13 mouse cellular contexts compared by ENCODE assay signal in genomic region chr4:154754445-154754844, GRCm38 (mm10).
DNase-seq lines count a peak whose midpoint lies in the region; ATAC-seq and TF ChIP-seq lines count a peak whose summit lies in the region.
"Had no signal": no experiment of that assay in that cellular context is flagged by ENCODE, and none has a peak within 500 bp of the region (broad histone marks: within the 10 kb centered on the region; RNA-seq: fewer than 3 reads in every experiment).

No protein-coding gene starts in this region.

- TF ChIP-seq CTCF in hindbrain, postnatal 0 days (IDR thresholded peaks at IDR 0.05; ENCODE audit: low read depth) = peak; percentile 65
- TF ChIP-seq CTCF in lung, postnatal 0 days (IDR thresholded peaks at IDR 0.05) = peak; percentile 40

- H3K9ac ChIP-seq in hindbrain, postnatal 0 days (replicated peaks; ENCODE audit: low read length) = no peak overlapping the region
- H3K9ac ChIP-seq in hindbrain, embryonic 11.5 days (ENCODE audit: low read depth, low read length) = no peak overlapping the region
- no peak overlapping the region for H3K9ac ChIP-seq in lung, postnatal 0 days (replicated peaks; ENCODE audit: low read depth)
- H3K9ac ChIP-seq: heart, embryonic 15.5 days; liver, embryonic 15.5 days had no signal

- no peaks in the 10 kb centered on the region for H3K9me3 ChIP-seq in hindbrain, postnatal 0 days (ENCODE audit: low read length)
- H3K9me3 ChIP-seq in hindbrain, embryonic 11.5 days (ENCODE audit: control insufficient read depth, low read length) = no peaks in the 10 kb centered on the region
- no peaks in the 10 kb centered on the region for H3K9me3 ChIP-seq in lung, postnatal 0 days (ENCODE audit: low read length)
- H3K9me3 ChIP-seq in limb, embryonic 10.5 days (replicated peaks) = no peaks in the 10 kb centered on the region
- H3K9me3 ChIP-seq: heart, embryonic 15.5 days; liver, embryonic 15.5 days; megakaryocyte, embryonic 14.5 days had no signal

- H3K4me2 ChIP-seq in hindbrain, postnatal 0 days (ENCODE audit: low read depth, low read length) = no peak overlapping the region
- H3K4me2 ChIP-seq in hindbrain, embryonic 11.5 days (replicated peaks; ENCODE audit: low read depth, low read length) = no peak overlapping the region
- H3K4me2 ChIP-seq in lung, postnatal 0 days (replicated peaks; ENCODE audit: low read depth, low read length) = no peak overlapping the region
- H3K4me2 ChIP-seq: heart, embryonic 15.5 days; liver, embryonic 15.5 days had no signal

- no peak overlapping the region for H3K4me3 ChIP-seq in hindbrain, postnatal 0 days (ENCODE audit: low read length)
- H3K4me3 ChIP-seq in hindbrain, embryonic 11.5 days (ENCODE audit: low read depth, low read length) = no peak overlapping the region
- no peak overlapping the region for H3K4me3 ChIP-seq in lung, postnatal 0 days (ENCODE audit: low read depth, low read length)
- no peak overlapping the region for H3K4me3 ChIP-seq in limb, embryonic 10.5 days
- H3K4me3 ChIP-seq: heart, embryonic 15.5 days; liver, embryonic 15.5 days; myocyte had no signal

- no peaks in the 10 kb centered on the region for H3K27me3 ChIP-seq in hindbrain, postnatal 0 days (ENCODE audit: insufficient read depth, low read length)
- H3K27me3 ChIP-seq in hindbrain, embryonic 11.5 days (ENCODE audit: control insufficient read depth, insufficient read depth, low read length) = no peaks in the 10 kb centered on the region
- no peaks in the 10 kb centered on the region for H3K27me3 ChIP-seq in lung, postnatal 0 days (replicated peaks; ENCODE audit: insufficient read depth, low read length)
- no peaks in the 10 kb centered on the region for H3K27me3 ChIP-seq in limb, embryonic 10.5 days (ENCODE audit: low read depth, poor library complexity, severe bottlenecking)
- H3K27me3 ChIP-seq: liver, embryonic 15.5 days had no signal

- WGBS in hindbrain, postnatal 0 days = 60% methylated on average over 8 of the region's 8 CpGs
- WGBS in hindbrain, embryonic 11.5 days = 77% methylated on average over 8 of the region's 8 CpGs
- 60% methylated on average over 8 of the region's 8 CpGs for WGBS in lung, postnatal 0 days
- WGBS in limb, embryonic 10.5 days = 74% methylated on average over 8 of the region's 8 CpGs

- H3K36me3 ChIP-seq in hindbrain, postnatal 0 days (ENCODE audit: insufficient read depth, low read length) = no peaks in the 10 kb centered on the region
- no peaks in the 10 kb centered on the region for H3K36me3 ChIP-seq in hindbrain, embryonic 11.5 days (ENCODE audit: control insufficient read depth, insufficient read depth, low read length)
- H3K36me3 ChIP-seq in lung, postnatal 0 days (ENCODE audit: insufficient read depth, low read length) = no peaks in the 10 kb centered on the region
- no peaks in the 10 kb centered on the region for H3K36me3 ChIP-seq in limb, embryonic 10.5 days
- H3K36me3 ChIP-seq: heart, embryonic 15.5 days; liver, embryonic 15.5 days had no signal

- no peak overlapping the region for H3K27ac ChIP-seq in hindbrain, postnatal 0 days
- no peak overlapping the region for H3K27ac ChIP-seq in hindbrain, embryonic 11.5 days (ENCODE audit: low read depth, low read length)
- H3K27ac ChIP-seq in lung, postnatal 0 days (ENCODE audit: low read length) = no peak overlapping the region
- peak overlapping the region; percentile 80 for H3K27ac ChIP-seq in limb, embryonic 10.5 days
- H3K27ac ChIP-seq: heart, embryonic 15.5 days; liver, embryonic 15.5 days had no signal

- no peak for TF ChIP-seq EP300 in lung, postnatal 0 days (IDR thresholded peaks at IDR 0.05)

- DNase-seq in cerebellum, postnatal 10 days = peak; percentile 56 to 59
- DNase-seq in cerebellum, postnatal 36 days = no peak
- DNase-seq in hindbrain, postnatal 0 days (ENCODE audit: low spot score) = peak; percentile 46
- no peak for DNase-seq in hindbrain, embryonic 11.5 days (ENCODE audit: low spot score)
- peak; percentile 32 for DNase-seq in lung, postnatal 0 days (ENCODE audit: low spot score)
- DNase-seq in lung, postnatal 4 days = no peak
- no peak for DNase-seq in limb, embryonic 10.5 days (ENCODE audit: low spot score)
- DNase-seq in spleen, adult 18-20 months = no peak
- DNase-seq: cerebellum, adult 11-12 months had no signal

- ATAC-seq in hindbrain, postnatal 0 days = no peak
- ATAC-seq in hindbrain, embryonic 11.5 days (ENCODE audit: low FRiP score) = no peak
- no peak for ATAC-seq in lung, postnatal 0 days

- no peaks in the 10 kb centered on the region for H3K4me1 ChIP-seq in hindbrain, postnatal 0 days (ENCODE audit: insufficient read depth, low read length)
- 0 out of 2 replicates have a peak, but pooled peaks cover 2% of the 10 kb centered on the region for H3K4me1 ChIP-seq in hindbrain, embryonic 11.5 days (replicated peaks; ENCODE audit: control insufficient read depth, insufficient read depth, low read length)
- no peaks in the 10 kb centered on the region for H3K4me1 ChIP-seq in lung, postnatal 0 days (ENCODE audit: insufficient read depth, low read depth, low read length)
- H3K4me1 ChIP-seq in limb, embryonic 10.5 days = peaks cover 66% of the 10 kb centered on the region
- H3K4me1 ChIP-seq: heart, embryonic 15.5 days; liver, embryonic 15.5 days had no signal

Comparison
In these comparisons a context has a peak if more than half of its experiments do, and no peak if none do; other contexts are left out.
1. DNase-seq: peak in cerebellum, postnatal 10 days (2 of 2), hindbrain, postnatal 0 days (single experiment) and lung, postnatal 0 days (single experiment); none in cerebellum, postnatal 36 days (0 of 2), hindbrain, embryonic 11.5 days (single experiment), lung, postnatal 4 days (0 of 2), limb, embryonic 10.5 days (single experiment) and spleen, adult 18-20 months (0 of 2).